Mouse (Mus musculus) regulatory T cell (primary cell): ENCODE results near the gene Pdgfa.

Experiments used
- in situ Hi-C: fragments of 300-600 bp; cut with MboI, MseI; formaldehyde crosslinking; loops from one replicate; pipeline ENCODE4 v1.15.1; 2025; ENCODE audit warnings: high pct_unique_total_duplicates

The Pdgfa gene

GRCm38 (mm10) chr5:138994786-138995720 is 2.1 kb downstream of the Pdgfa start:
- in situ Hi-C loops, result no loop called here

- in situ Hi-C loops, result no loop called here
These were observed 2.9 kb downstream of the Pdgfa start for GRCm38 (mm10) chr5:138994108-138994785.

- in situ Hi-C loops, result no loop called here
These were observed 3.6 kb downstream of the Pdgfa start for GRCm38 (mm10) chr5:138993371-138994107.

- in situ Hi-C loops, result no loop called here
These were observed 4.4 kb downstream of the Pdgfa start for GRCm38 (mm10) chr5:138992611-138993370.

GRCm38 (mm10) chr5:138991734-138992133 is 5.4 kb downstream of the Pdgfa start:
- in situ Hi-C loops, result no loop called here

GRCm38 (mm10) chr5:138990659-138991380 is 6.3 kb downstream of the Pdgfa start:
- in situ Hi-C loops, result no loop called here

GRCm38 (mm10) chr5:138989567-138989966 is 7.6 kb downstream of the Pdgfa start:
- in situ Hi-C loops, result no loop called here

- in situ Hi-C loops, result no loop called here
These were observed 8.4 kb downstream of the Pdgfa start for GRCm38 (mm10) chr5:138988764-138989163.

- in situ Hi-C loops, result no loop called here
These were observed 9.2 kb downstream of the Pdgfa start for GRCm38 (mm10) chr5:138987994-138988393.

- in situ Hi-C loops, result no loop called here
These were observed 15.2 kb downstream of the Pdgfa start for GRCm38 (mm10) chr5:138981921-138982320.

- in situ Hi-C loops, result no loop called here
These were observed 16.6 kb downstream of the Pdgfa start for GRCm38 (mm10) chr5:138980608-138981007.

GRCm38 (mm10) chr5:138979840-138980239 is 17.3 kb downstream of the Pdgfa start:
- in situ Hi-C loops, result no loop called here

GRCm38 (mm10) chr5:138977759-138978158 is 19.4 kb downstream of the Pdgfa start:
- in situ Hi-C loops, result no loop called here

GRCm38 (mm10) chr5:138974911-138975485 is 22.2 kb downstream of the Pdgfa start:
- in situ Hi-C loops, result no loop called here

GRCm38 (mm10) chr5:138973480-138973879 is 23.7 kb downstream of the Pdgfa start:
- in situ Hi-C loops, result no loop called here

GRCm38 (mm10) chr5:138971405-138971804 is 25.8 kb downstream of the Pdgfa start:
- in situ Hi-C loops, result no loop called here

GRCm38 (mm10) chr5:138970056-138970490 is 27.1 kb downstream of the Pdgfa start:
- in situ Hi-C loops, result no loop called here

GRCm38 (mm10) chr5:138966033-138966724 is 31.0 kb downstream of the Pdgfa start:
- in situ Hi-C loops, result no loop called here

GRCm38 (mm10) chr5:138965590-138965989 is 31.6 kb downstream of the Pdgfa start:
- in situ Hi-C loops, result no loop called here

GRCm38 (mm10) chr5:138956427-138956833 is 40.7 kb downstream of the Pdgfa start:
- in situ Hi-C loops, result no loop called here
